Mouse (Mus musculus): ENCODE data around the gene Manbal.
"Not testable (repeated sequence)": the region's sequence is repeated elsewhere in the genome, so short reads cannot be mapped to it uniquely, and the experiment has no call there.

GRCm38 (mm10) chr2:157388901-157389590, 21.7 kb downstream of the Manbal start:
- TF ChIP-seq CTCF (IDR thresholded peaks at IDR 0.05; ENCODE audit: borderline replicate concordance, extremely low read depth, insufficient read depth, insufficient read length); POLR2A (IDR thresholded peaks at IDR 0.05; ENCODE audit: borderline replicate concordance, extremely low read depth, insufficient read depth, insufficient read length, poor library complexity, severe bottlenecking): not testable (repeated sequence)

Data from brain, embryonic 14.5 days (tissue).